Mouse (Mus musculus): ENCODE measurements around the gene Tmem50b. TPM values are rescaled to one million over a fixed set of nuclear protein-coding genes. Genes with fewer than 3 reads are reported as not detected.

Tmem50b gene
- polyA plus RNA-seq, 1 experiment from 2014 or later: 60.5 TPM

DNA sequence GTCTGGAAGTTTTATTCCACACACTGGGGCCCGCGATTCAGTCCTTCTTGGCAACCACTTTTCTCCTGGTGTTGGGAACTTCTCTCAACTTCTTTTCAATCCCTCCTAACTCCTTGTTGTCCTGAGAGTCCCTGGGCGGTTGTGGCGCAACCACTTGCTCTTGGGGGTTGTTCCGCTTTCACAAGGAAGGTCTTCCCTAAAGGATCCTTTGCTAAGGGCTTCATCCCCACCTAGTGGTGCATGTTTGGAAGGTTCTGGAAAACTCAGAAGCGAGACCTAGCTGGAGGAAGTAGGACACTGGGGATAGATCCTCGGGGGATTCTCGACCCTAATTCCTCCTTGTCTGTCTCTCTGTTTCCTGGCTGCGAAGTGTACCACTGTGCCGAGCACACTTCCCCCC is 70.5 kb downstream of the Tmem50b start:
- no peak for ATAC-seq (replicated peaks; ENCODE audit: insufficient number of reproducible peaks, low FRiP score, low TSS enrichment)
- no peaks in the 10 kb centered on the region for H3K9me3 ChIP-seq (replicated peaks; ENCODE audit: control insufficient read depth, low read length)
- H3K4me3 ChIP-seq (ENCODE audit: low read depth, low read length): no peak overlapping the region
- no peak overlapping the region for H3K9ac ChIP-seq (ENCODE audit: low read depth, low read length)
- H3K36me3 ChIP-seq (ENCODE audit: control insufficient read depth, insufficient read depth, low read length): no peaks in the 10 kb centered on the region
- 62% methylated on average over 10 of the region's 10 CpGs for WGBS (ENCODE audit: insufficient replicate concordance)
- H3K27ac ChIP-seq (ENCODE audit: low read depth, low read length): no peak overlapping the region
- 0 out of 2 replicates have a peak, but pooled peaks cover 2% of the 10 kb centered on the region for H3K4me1 ChIP-seq (ENCODE audit: control insufficient read depth, insufficient read depth, low read length)
- H3K27me3 ChIP-seq (ENCODE audit: control insufficient read depth, insufficient read depth, low read length): no peaks in the 10 kb centered on the region
- H3K4me2 ChIP-seq: no peak overlapping the region

DNA sequence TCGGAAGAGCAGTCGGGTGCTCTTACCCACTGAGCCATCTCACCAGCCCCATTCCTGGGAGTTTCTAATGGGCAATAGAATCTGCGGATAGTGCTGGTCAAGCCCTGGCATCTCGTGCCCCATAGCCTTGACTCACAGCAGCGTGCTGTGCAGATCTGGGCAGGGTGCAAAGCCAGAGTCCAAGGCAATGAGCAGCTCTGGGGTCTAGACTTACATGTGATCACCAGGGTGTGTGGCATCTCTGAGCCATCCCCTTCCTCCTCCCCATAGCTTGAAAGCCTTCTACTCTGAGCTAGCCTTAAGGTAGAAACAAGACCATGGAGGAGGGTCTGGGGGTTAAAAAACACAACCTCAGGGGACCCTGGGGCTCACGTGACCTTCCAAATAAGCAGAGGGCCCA is 71.3 kb downstream of the Tmem50b start:
- Histone ChIP-seq H3K9ac (ENCODE audit: low read depth, low read length) (no peak overlapping the region), H3K4me3 (ENCODE audit: low read depth, low read length) (no peak overlapping the region), H3K4me1 (ENCODE audit: control insufficient read depth, insufficient read depth, low read length) (0 out of 2 replicates have a peak, but pooled peaks cover 2% of the 10 kb centered on the region), H3K9me3 (replicated peaks; ENCODE audit: control insufficient read depth, low read length) (no peaks in the 10 kb centered on the region), H3K27ac (ENCODE audit: low read depth, low read length) (no peak overlapping the region), H3K36me3 (ENCODE audit: control insufficient read depth, insufficient read depth, low read length) (no peaks in the 10 kb centered on the region), H3K4me2 (no peak overlapping the region), H3K27me3 (ENCODE audit: control insufficient read depth, insufficient read depth, low read length) (no peaks in the 10 kb centered on the region)
- ATAC-seq (replicated peaks; ENCODE audit: insufficient number of reproducible peaks, low FRiP score, low TSS enrichment): no peak
- WGBS (ENCODE audit: insufficient replicate concordance): 88% methylated on average over 6 of the region's 6 CpGs

Small RNA genes lying within 50 kb of the gene (microRNA-seq; reads per million reads assigned to microRNA genes)
- not detected for gene Mir6367 (ENCODE audit: borderline number of aligned reads)

Other genes with a start within 250 kb of the Tmem50b start
- gene Ifnar2, start 225.0 kb downstream of the Tmem50b start, polyA plus RNA-seq (2014; fragmentation: Nextera tagmentation; extraction: Ambion mirVana): 53.9 and 55.6 TPM in 2 replicates
- gene Gm21970, start 206.1 kb downstream of the Tmem50b start, polyA plus RNA-seq (2014; fragmentation: Nextera tagmentation; extraction: Ambion mirVana): not detected in 2 replicates
- 38.6 and 46.9 TPM in 2 replicates for gene Il10rb, start 191.6 kb downstream of the Tmem50b start, polyA plus RNA-seq (2014; fragmentation: Nextera tagmentation; extraction: Ambion mirVana)
- 37.1 and 38.6 TPM in 2 replicates for gene Ifnar1, start 112.6 kb downstream of the Tmem50b start, polyA plus RNA-seq (2014; fragmentation: Nextera tagmentation; extraction: Ambion mirVana)
- gene Ifngr2, start 50.7 kb downstream of the Tmem50b start, polyA plus RNA-seq (2014; fragmentation: Nextera tagmentation; extraction: Ambion mirVana): 77.9 and 95.2 TPM in 2 replicates
- gene Dnajc28, start 21.2 kb upstream of the Tmem50b start, polyA plus RNA-seq (2014; fragmentation: Nextera tagmentation; extraction: Ambion mirVana): 2.2 and 3.5 TPM in 2 replicates
- 84.5 and 88.2 TPM in 2 replicates for gene Gart, start 49.2 kb upstream of the Tmem50b start, polyA plus RNA-seq (2014; fragmentation: Nextera tagmentation; extraction: Ambion mirVana)
- gene Son, start 49.7 kb upstream of the Tmem50b start, polyA plus RNA-seq (2014; fragmentation: Nextera tagmentation; extraction: Ambion mirVana): 86.6 and 116 TPM in 2 replicates
- 20.5 and 20.7 TPM in 2 replicates for gene Donson, start 91.0 kb upstream of the Tmem50b start, polyA plus RNA-seq (2014; fragmentation: Nextera tagmentation; extraction: Ambion mirVana)
- 54.5 and 54.7 TPM in 2 replicates for gene Cryzl1, start 131.2 kb upstream of the Tmem50b start, polyA plus RNA-seq (2014; fragmentation: Nextera tagmentation; extraction: Ambion mirVana)
- 26.6 and 29.5 TPM in 2 replicates for gene Itsn1, start 131.5 kb upstream of the Tmem50b start, polyA plus RNA-seq (2014; fragmentation: Nextera tagmentation; extraction: Ambion mirVana)